Mouse (Mus musculus) limb, embryonic 14.5 days (tissue): ENCODE data around the gene Trim69. TPM values are rescaled to one million over a fixed set of nuclear protein-coding genes. Genes with fewer than 3 reads are reported as not detected.

Experiments used
- ATAC-seq: fragments of 200-750 bp; cut with Nextera tagmentation; 2 replicates; pipeline ENCODE4 v1.8.0; 2017; ENCODE audit warnings: low read depth, moderate number of reproducible peaks, moderate TSS enrichment; ENCODE audit not compliant: low FRiP score
- DNase-seq: peaks from one replicate; pipeline ENCODE4 v3.0.0-alpha.2; 2015; ENCODE audit warnings: low spot score
- H3K27ac ChIP-seq: fragments of 300-500 bp; sonication (generic); replicated peaks from 2 replicates; pipeline ENCODE4 v1.5.1; 2014; ENCODE audit warnings: low read depth, mild to moderate bottlenecking, low read length, moderate library complexity, mixed read lengths
- H3K27me3 ChIP-seq: fragments of 300-500 bp; sonication (generic); 2 replicates; pipeline ENCODE4 v1.6.1; 2014; ENCODE audit warnings: low read length, mixed read lengths; ENCODE audit not compliant: control insufficient read depth, insufficient read depth
- H3K36me3 ChIP-seq: fragments of 300-500 bp; sonication (generic); 2 replicates; pipeline ENCODE4 v1.6.1; 2014; ENCODE audit warnings: mild to moderate bottlenecking, low read length, moderate library complexity, mixed read lengths; ENCODE audit not compliant: control insufficient read depth, insufficient read depth
- H3K4me1 ChIP-seq: fragments of 300-500 bp; sonication (generic); 2 replicates; pipeline ENCODE4 v1.6.1; 2014; ENCODE audit warnings: antibody characterized with exemption, low read length, mixed read lengths; ENCODE audit not compliant: control insufficient read depth, insufficient read depth
- H3K4me2 ChIP-seq: fragments of 300-500 bp; sonication (generic); replicated peaks from 2 replicates; pipeline ENCODE4 v1.6.1; 2014; ENCODE audit warnings: low read depth, mild to moderate bottlenecking, low read length, moderate library complexity; ENCODE audit not compliant: severe bottlenecking
- H3K4me3 ChIP-seq: fragments of 300-500 bp; sonication (generic); replicated peaks from 2 replicates; pipeline ENCODE4 v1.5.1; 2014; ENCODE audit warnings: low read length
- H3K9ac ChIP-seq: fragments of 300-500 bp; sonication (generic); 2 replicates; pipeline ENCODE4 v1.6.1; 2014; ENCODE audit warnings: mild to moderate bottlenecking, low read depth, low read length, moderate library complexity; ENCODE audit not compliant: severe bottlenecking
- H3K9me3 ChIP-seq: fragments of 300-500 bp; sonication (generic); 2 replicates; pipeline ENCODE4 v1.6.1; 2016; ENCODE audit warnings: low read length; ENCODE audit not compliant: control insufficient read depth
- POLR2A ChIP-seq: fragments of 200-500 bp; IDR thresholded peaks from 2 replicates; pipeline ENCODE4 v1.8.0; 2012; ENCODE audit warnings: inconsistent platforms, mild to moderate bottlenecking, moderate library complexity, borderline replicate concordance; ENCODE audit not compliant: insufficient read depth, insufficient read length; ENCODE audit errors: extremely low read depth
- WGBS: fragments of 180-500 bp; shearing (Covaris S2); extraction: QIAGEN DNeasy Blood & Tissue Kit; methylation state at CpG from one replicate; pipeline ENCODE4 v1.1.7; 2014; 5-methylcytosine and 5-hydroxymethylcytosine counted together
- polyA plus RNA-seq, 2 experiments: library from polyadenylated mRNA; depleted of rRNA in 1 of 2; stranded (reverse) in 1 of 2; unstranded in 1 of 2; fragments of >200 nt; fragmentation: Nextera tagmentation in 1 of 2; extraction: Ambion mirVana in 1 of 2; gene quantifications; 2 replicates each; pipeline versions ENCODE4 v1.2.1 to v1.2.3; 2012 to 2014

Gene Trim69
- polyA plus RNA-seq, 2 experiments = 0.08 TPM; not detected in 1

DNA sequence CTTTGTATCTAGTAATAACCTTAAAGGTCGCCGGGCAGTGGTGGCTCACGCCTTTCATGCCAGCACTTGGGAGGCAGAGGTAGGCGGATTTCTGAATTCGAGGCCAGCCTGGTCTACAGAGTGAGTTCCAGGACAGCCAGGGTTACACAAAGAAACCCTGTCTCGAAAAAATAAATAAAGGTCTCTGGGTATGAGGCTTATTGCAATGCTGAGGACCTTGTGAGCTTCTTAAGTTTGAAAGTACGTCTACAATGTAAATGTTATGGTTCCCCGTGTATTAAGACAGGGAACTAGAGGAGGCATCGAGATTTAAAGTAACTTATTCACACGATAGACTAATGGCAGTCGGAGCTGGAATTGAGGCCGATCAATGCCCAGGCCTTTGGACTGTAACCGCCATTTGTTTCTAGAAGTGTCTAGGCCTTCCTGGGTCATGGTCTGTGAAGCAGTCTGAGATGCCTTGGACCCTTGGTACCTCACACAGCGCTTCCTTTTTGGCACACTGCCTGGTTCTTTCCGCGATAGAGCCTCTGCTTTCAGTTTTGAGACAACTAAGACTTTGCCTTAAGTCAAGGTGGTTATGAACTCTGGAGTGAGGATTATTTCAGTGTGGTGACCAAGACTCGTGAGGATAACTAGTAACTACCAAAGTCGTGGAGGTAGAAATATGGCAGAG, 12.1 kb upstream of the Trim69 start:
- H3K4me1 ChIP-seq = peaks cover 9% of the 10 kb centered on the region; the same call in 1 of the 2 replicates
- DNase-seq (peak; percentile 62), ATAC-seq (peak; percentile 4; the same call in 1 of the 2 replicates)
- 28% methylated on average over 18 of the region's 18 CpGs for WGBS
- no peaks in the 10 kb centered on the region for H3K9me3 ChIP-seq
- H3K9ac ChIP-seq = peak overlapping the region; percentile 70
- no peaks in the 10 kb centered on the region for H3K27me3 ChIP-seq
- TF ChIP-seq POLR2A = no peak
- H3K27ac ChIP-seq = peak overlapping the region; percentile 71; the same call in 1 of the 2 replicates
- peak overlapping the region; percentile 63 for H3K4me2 ChIP-seq
- peak overlapping the region; percentile 75 for H3K4me3 ChIP-seq
- peaks cover 15% of the 10 kb centered on the region for H3K36me3 ChIP-seq

DNA sequence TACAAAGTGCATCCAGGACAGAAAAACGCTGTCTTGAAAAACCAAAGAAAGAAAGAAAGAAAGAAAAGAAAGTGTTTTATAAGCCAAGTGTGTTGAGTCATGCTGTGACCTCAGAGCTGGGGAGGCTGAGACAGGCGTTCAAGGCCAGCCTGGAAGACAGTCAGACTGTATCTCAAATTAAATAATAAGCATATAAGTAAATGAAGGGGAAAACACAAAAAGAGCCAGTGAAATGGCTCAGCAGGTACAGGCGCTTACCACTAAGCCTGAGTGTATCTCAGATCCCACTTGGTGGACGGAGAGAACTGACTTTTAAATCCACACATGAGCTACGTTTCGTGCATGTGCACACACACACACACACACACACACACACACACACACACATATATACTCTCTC, 11.2 kb upstream of the Trim69 start:
- Histone ChIP-seq H3K4me3 (no peak overlapping the region; the same call in 1 of the 2 replicates), H3K9ac (no peak overlapping the region), H3K9me3 (no peaks in the 10 kb centered on the region), H3K27ac (no peak overlapping the region), H3K4me2 (peak overlapping the region; percentile 63), H3K27me3 (no peaks in the 10 kb centered on the region), H3K4me1 (peaks cover 9% of the 10 kb centered on the region; the same call in 1 of the 2 replicates), H3K36me3 (peaks cover 16% of the 10 kb centered on the region)
- ATAC-seq (no peak), DNase-seq (no peak)
- WGBS = 92% methylated on average over 6 of the region's 6 CpGs
- no peak for TF ChIP-seq POLR2A

DNA sequence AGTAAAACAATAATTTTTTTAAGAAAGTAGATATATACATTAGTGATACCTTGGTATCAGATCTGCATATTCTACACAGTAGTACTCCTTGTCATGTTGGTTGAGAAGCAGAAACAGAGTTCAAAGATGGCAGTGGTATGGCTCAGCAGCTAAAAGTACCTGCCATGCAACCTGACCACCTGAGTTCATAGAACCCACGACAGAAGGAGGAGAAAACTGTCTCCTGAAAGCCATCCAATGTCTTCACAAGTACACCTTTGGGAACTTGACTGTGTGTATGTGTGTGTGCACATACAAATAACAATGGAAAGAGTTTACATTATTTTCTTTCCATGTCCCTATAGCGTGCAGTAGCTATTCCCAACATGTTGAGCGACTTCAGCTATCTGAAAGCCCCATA, 10.8 kb upstream of the Trim69 start:
- no peak for ATAC-seq
- 87% methylated on average over 3 of the region's 3 CpGs for WGBS
- DNase-seq = no peak

DNA sequence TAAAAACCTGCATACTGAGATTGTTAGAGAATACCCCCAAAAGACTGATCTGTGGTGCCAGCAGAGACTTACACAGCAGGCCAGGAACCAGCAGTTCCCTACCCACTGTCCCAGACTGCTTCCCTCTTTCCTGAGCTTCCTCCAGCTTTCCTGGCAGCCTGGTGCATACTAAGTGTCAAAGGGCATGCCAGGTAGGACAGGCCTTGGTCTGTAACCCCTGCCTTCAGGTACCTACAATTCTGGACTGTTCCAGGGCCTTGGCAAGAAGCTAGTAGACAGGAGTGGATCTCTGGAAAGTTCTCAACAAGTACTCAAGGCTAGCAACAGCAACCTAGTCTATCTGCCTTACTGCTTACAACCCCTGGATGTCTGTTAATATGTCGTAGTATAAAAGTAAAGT, 9.3 kb upstream of the Trim69 start:
- Histone ChIP-seq H3K36me3 (peaks cover 24% of the 10 kb centered on the region), H3K9me3 (no peaks in the 10 kb centered on the region), H3K4me3 (no peak overlapping the region), H3K9ac (no peak overlapping the region), H3K27ac (no peak overlapping the region), H3K27me3 (no peaks in the 10 kb centered on the region), H3K4me1 (peaks cover 9% of the 10 kb centered on the region; the same call in 1 of the 2 replicates), H3K4me2 (no peak overlapping the region)
- 78% methylated on average over 1 of the region's 1 CpGs for WGBS
- no peak for ATAC-seq
- no peak for TF ChIP-seq POLR2A
- no peak for DNase-seq

More for the DNA sequence above, 10.8 kb upstream of the Trim69 start:
- Histone ChIP-seq H3K4me2 (no peak overlapping the region), H3K36me3 (peaks cover 18% of the 10 kb centered on the region), H3K4me3 (no peak overlapping the region), H3K27me3 (no peaks in the 10 kb centered on the region), H3K9ac (no peak overlapping the region), H3K4me1 (peaks cover 9% of the 10 kb centered on the region; the same call in 1 of the 2 replicates), H3K27ac (no peak overlapping the region), H3K9me3 (no peaks in the 10 kb centered on the region)
- TF ChIP-seq POLR2A = no peak

DNA sequence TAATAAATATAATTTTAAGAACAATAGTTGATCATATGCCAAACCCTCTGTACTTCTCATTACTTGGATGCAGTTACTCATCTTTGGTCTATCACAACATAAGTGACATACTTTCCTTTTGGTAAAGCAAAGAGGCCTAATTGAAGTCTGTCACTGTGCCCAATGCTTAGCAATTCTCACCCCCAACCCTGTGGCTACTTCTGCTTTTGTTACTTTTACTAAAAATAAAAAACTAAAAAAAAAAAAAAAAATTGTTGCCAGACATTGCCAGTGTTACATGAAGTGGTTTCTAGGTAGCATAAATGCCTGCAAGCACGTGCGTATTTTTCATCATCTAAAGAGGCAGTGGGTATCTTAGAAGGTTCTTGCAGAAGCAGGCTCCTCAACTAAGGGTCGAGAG, 7.7 kb upstream of the Trim69 start:
- 86% methylated on average over 3 of the region's 3 CpGs for WGBS
- H3K4me1 ChIP-seq = peaks cover 9% of the 10 kb centered on the region; the same call in 1 of the 2 replicates
- H3K4me3 ChIP-seq = no peak overlapping the region
- peaks cover 24% of the 10 kb centered on the region for H3K36me3 ChIP-seq
- ATAC-seq (no peak), DNase-seq (no peak)
- H3K9ac ChIP-seq = no peak overlapping the region
- no peak for TF ChIP-seq POLR2A
- no peak overlapping the region for H3K4me2 ChIP-seq
- H3K9me3 ChIP-seq = no peaks in the 10 kb centered on the region
- no peak overlapping the region for H3K27ac ChIP-seq
- H3K27me3 ChIP-seq = no peaks in the 10 kb centered on the region
